Mouse (Mus musculus): ENCODE data around the gene Arhgap8. TPM values are rescaled to one million over a fixed set of nuclear protein-coding genes. Genes with fewer than 3 reads are reported as not detected.

Gene Arhgap8
- polyA plus RNA-seq, 2 experiments, result 0.22 to 0.29 TPM

GRCm38 (mm10) chr15:84680545-84681454, 39.1 kb upstream of the Arhgap8 start:
- Histone ChIP-seq H3K27me3 (ENCODE audit: control insufficient read depth, insufficient read depth, low read length) (no peaks in the 10 kb centered on the region), H3K4me2 (ENCODE audit: low read depth) (peak overlapping the region; percentile 70), H3K36me3 (replicated peaks; ENCODE audit: control insufficient read depth, insufficient read depth, low read depth) (no peaks in the 10 kb centered on the region), H3K4me3 (ENCODE audit: insufficient read depth in 1 of 2, low read depth in 2 of 2, low read length in 2 of 2) (peak overlapping the region; percentile 37 to 58), H3K9me3 (ENCODE audit: control insufficient read depth, low read length) (no peaks in the 10 kb centered on the region), H3K4me1 (replicated peaks; ENCODE audit: control insufficient read depth in 2 of 2, insufficient read depth in 2 of 2, low read length in 1 of 2) (peaks cover 0 to 5% of the 10 kb centered on the region in 2 experiments; a peak in 1 of 4 replicates), H3K9ac (replicated peaks) (peak overlapping the region; percentile 45), H3K27ac (no peak overlapping the region)
- TF ChIP-seq CTCF (IDR thresholded peaks at IDR 0.05; ENCODE audit: low read depth) (no peak), EP300 (IDR thresholded peaks at IDR 0.05; ENCODE audit: low read depth) (no peak)
- DNase-seq (ENCODE audit: low read depth in 3 of 3, low spot score in 3 of 3) (peak in 1 of 3 experiments; percentile 41), ATAC-seq (ENCODE audit: insufficient read depth) (peak; percentile 74)
- under 1% methylated on average over 59 of the region's 77 CpGs for WGBS (ENCODE audit: insufficient replicate concordance)

DNA sequence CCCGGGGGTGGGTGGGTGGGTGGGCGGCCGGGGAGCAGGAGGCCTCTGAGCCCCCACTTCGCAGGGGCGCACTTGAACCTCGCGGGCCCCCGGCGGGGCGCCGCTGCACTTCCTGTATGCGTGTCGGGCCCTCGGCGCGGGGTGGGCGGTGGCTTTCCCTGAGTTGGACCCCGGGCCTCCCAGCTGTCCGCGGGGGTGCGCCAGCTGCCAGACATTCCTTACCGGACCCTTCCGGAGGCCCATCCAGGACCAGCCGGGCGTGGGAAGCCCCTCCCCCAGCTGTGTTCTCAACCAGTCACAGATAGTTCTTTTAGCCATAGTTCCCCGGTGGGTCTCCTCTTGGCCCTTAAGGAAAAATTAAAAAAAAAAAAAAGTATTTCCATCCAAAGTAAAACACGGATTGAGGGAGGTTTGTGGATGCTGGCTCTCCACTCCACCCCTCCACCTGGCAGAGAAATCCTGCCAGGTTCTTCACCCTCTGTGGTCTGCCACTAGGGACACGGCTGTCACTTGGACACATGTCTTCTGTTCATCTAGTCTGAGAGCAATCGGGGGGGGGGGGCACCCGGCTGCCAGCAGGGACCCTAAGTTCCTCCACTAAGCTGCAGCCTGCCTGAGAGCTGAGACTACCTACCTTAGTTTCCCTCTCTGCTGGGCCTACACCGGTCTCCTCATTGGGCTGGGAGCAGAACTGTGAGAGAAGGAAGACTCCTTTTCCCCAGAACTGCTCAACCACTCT, 38.2 kb upstream of the Arhgap8 start:
- WGBS (ENCODE audit: insufficient replicate concordance), result 2% methylated on average over 30 of the region's 31 CpGs
- no peaks in the 10 kb centered on the region for H3K9me3 ChIP-seq (ENCODE audit: control insufficient read depth, low read length)
- no peaks in the 10 kb centered on the region for H3K27me3 ChIP-seq (ENCODE audit: control insufficient read depth, insufficient read depth, low read length)
- DNase-seq (ENCODE audit: low read depth in 3 of 3, low spot score in 3 of 3), result no peak
- H3K4me1 ChIP-seq (replicated peaks; ENCODE audit: control insufficient read depth in 2 of 2, insufficient read depth in 2 of 2, low read length in 1 of 2), result peaks cover 0 to 5% of the 10 kb centered on the region in 2 experiments; a peak in 1 of 4 replicates
- no peaks in the 10 kb centered on the region for H3K36me3 ChIP-seq (replicated peaks; ENCODE audit: control insufficient read depth, insufficient read depth, low read depth)
- peak overlapping the region; percentile 42 to 58 for H3K4me3 ChIP-seq (ENCODE audit: insufficient read depth in 1 of 2, low read depth in 2 of 2, low read length in 2 of 2)
- ATAC-seq (ENCODE audit: insufficient read depth), result no peak
- peak overlapping the region; percentile 70 for H3K4me2 ChIP-seq (ENCODE audit: low read depth)
- no peak overlapping the region for H3K9ac ChIP-seq (replicated peaks)
- TF ChIP-seq EP300 (IDR thresholded peaks at IDR 0.05; ENCODE audit: low read depth), result no peak
- TF ChIP-seq CTCF (IDR thresholded peaks at IDR 0.05; ENCODE audit: low read depth), result no peak
- no peak overlapping the region for H3K27ac ChIP-seq

DNA sequence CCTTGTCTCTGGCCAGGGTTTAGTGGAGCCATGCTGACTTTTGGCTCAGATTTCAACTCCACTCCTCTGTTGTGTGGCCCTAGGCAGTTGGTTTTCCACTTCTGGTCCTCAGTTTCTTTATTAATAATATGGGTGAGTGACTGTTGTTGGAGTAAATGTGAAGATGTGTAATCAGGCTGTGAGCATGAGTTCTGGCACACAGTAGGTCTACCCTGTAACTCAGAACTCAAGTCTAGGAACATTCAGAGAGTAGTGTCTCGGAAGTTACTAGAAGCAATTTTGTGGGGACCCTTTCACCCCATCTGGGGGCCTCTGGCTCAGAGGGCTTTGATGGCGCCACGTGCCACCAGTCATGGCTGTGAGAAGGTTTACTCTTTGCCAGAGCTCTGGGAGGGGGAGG, 37.6 kb upstream of the Arhgap8 start:
- H3K9me3 ChIP-seq (ENCODE audit: control insufficient read depth, low read length), result no peaks in the 10 kb centered on the region
- ATAC-seq (ENCODE audit: insufficient read depth) (no peak), DNase-seq (ENCODE audit: low read depth in 3 of 3, low spot score in 3 of 3) (no peak)
- peak overlapping the region in 1 of 2 experiments; percentile 42; a peak in 2 of 4 replicates for H3K4me3 ChIP-seq (ENCODE audit: insufficient read depth in 1 of 2, low read depth in 2 of 2, low read length in 2 of 2)
- WGBS (ENCODE audit: insufficient replicate concordance), result 66% methylated on average over 3 of the region's 3 CpGs
- peak overlapping the region; percentile 70 for H3K4me2 ChIP-seq (ENCODE audit: low read depth)
- no peak overlapping the region for H3K9ac ChIP-seq (replicated peaks)
- H3K4me1 ChIP-seq (replicated peaks; ENCODE audit: control insufficient read depth in 2 of 2, insufficient read depth in 2 of 2, low read length in 1 of 2), result peaks cover 0 to 5% of the 10 kb centered on the region in 2 experiments; a peak in 1 of 4 replicates
- no peak overlapping the region for H3K27ac ChIP-seq
- H3K27me3 ChIP-seq (ENCODE audit: control insufficient read depth, insufficient read depth, low read length), result no peaks in the 10 kb centered on the region
- no peak for TF ChIP-seq EP300 (IDR thresholded peaks at IDR 0.05; ENCODE audit: low read depth)
- no peak for TF ChIP-seq CTCF (IDR thresholded peaks at IDR 0.05; ENCODE audit: low read depth)
- no peaks in the 10 kb centered on the region for H3K36me3 ChIP-seq (replicated peaks; ENCODE audit: control insufficient read depth, insufficient read depth, low read depth)

DNA sequence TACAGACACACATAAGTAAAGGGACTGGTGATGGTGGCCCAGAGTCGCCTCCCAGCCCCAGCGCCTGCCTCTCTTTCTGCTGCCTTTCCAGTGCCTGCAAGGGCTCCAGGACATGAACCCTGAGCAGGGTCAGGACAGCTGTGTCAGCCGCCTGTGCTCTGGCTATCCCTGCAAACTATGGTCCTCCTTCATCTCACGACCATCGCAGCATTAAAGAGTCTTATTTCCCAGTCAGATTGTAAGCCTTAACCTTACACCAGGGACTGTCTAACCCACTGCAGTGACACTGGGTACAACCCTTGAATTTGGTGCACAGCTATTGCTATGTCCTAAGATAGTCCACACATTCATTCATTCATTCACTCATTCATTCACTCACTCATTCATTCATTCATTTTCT, 37.0 kb upstream of the Arhgap8 start:
- no peak overlapping the region for H3K27ac ChIP-seq
- H3K27me3 ChIP-seq (ENCODE audit: control insufficient read depth, insufficient read depth, low read length), result no peaks in the 10 kb centered on the region
- H3K4me3 ChIP-seq (ENCODE audit: insufficient read depth in 1 of 2, low read depth in 2 of 2, low read length in 2 of 2), result no peak overlapping the region
- 68% methylated on average over 5 of the region's 5 CpGs for WGBS (ENCODE audit: insufficient replicate concordance)
- H3K9ac ChIP-seq (replicated peaks), result no peak overlapping the region
- no peaks in the 10 kb centered on the region for H3K36me3 ChIP-seq (replicated peaks; ENCODE audit: control insufficient read depth, insufficient read depth, low read depth)
- H3K4me2 ChIP-seq (ENCODE audit: low read depth), result no peak overlapping the region
- H3K4me1 ChIP-seq (replicated peaks; ENCODE audit: control insufficient read depth in 2 of 2, insufficient read depth in 2 of 2, low read length in 1 of 2), result peaks cover 0 to 5% of the 10 kb centered on the region in 2 experiments; a peak in 1 of 4 replicates
- no peaks in the 10 kb centered on the region for H3K9me3 ChIP-seq (ENCODE audit: control insufficient read depth, low read length)
- no peak for DNase-seq (ENCODE audit: low read depth in 3 of 3, low spot score in 3 of 3)
- ATAC-seq (ENCODE audit: insufficient read depth), result no peak
- TF ChIP-seq EP300 (IDR thresholded peaks at IDR 0.05; ENCODE audit: low read depth), result no peak
- no peak for TF ChIP-seq CTCF (IDR thresholded peaks at IDR 0.05; ENCODE audit: low read depth)

- no peak for ATAC-seq (ENCODE audit: insufficient read depth)
- 41% methylated on average over 5 of the region's 5 CpGs for WGBS (ENCODE audit: insufficient replicate concordance)
- Histone ChIP-seq H3K36me3 (replicated peaks; ENCODE audit: control insufficient read depth, insufficient read depth, low read depth) (no peaks in the 10 kb centered on the region), H3K27ac (no peak overlapping the region), H3K9ac (replicated peaks) (no peak overlapping the region), H3K9me3 (ENCODE audit: control insufficient read depth, low read length) (no peaks in the 10 kb centered on the region), H3K27me3 (ENCODE audit: control insufficient read depth, insufficient read depth, low read length) (no peaks in the 10 kb centered on the region), H3K4me1 (replicated peaks; ENCODE audit: control insufficient read depth in 2 of 2, insufficient read depth in 2 of 2, low read length in 1 of 2) (peaks cover 0 to 5% of the 10 kb centered on the region in 2 experiments; a peak in 1 of 4 replicates), H3K4me3 (ENCODE audit: insufficient read depth in 1 of 2, low read depth in 2 of 2, low read length in 2 of 2) (no peak overlapping the region), H3K4me2 (ENCODE audit: low read depth) (no peak overlapping the region)
- no peak for DNase-seq (ENCODE audit: low read depth in 3 of 3, low spot score in 3 of 3)
- TF ChIP-seq CTCF (IDR thresholded peaks at IDR 0.05; ENCODE audit: low read depth), result no peak
- TF ChIP-seq EP300 (IDR thresholded peaks at IDR 0.05; ENCODE audit: low read depth), result no peak
Measured at GRCm38 (mm10) chr15:84684520-84684919, 35.3 kb upstream of the Arhgap8 start.
